Mouse (Mus musculus) urinary bladder, adult 2 months (tissue): Measurements from ENCODE around the gene Trim30c. TPM values are rescaled to one million over a fixed set of nuclear protein-coding genes. Genes with fewer than 3 reads are reported as not detected.
A peak's percentile ranks its signal among the peaks of the same experiment; 100 is the strongest.
"Not testable (repeated sequence)": the region's sequence is repeated elsewhere in the genome, so short reads cannot be mapped to it uniquely, and the experiment has no call there.

Experiments used
- DNase-seq: peaks from one replicate; pipeline ENCODE4 v3.0.0; 2022; ENCODE audit warnings: low spot score
- polyA plus RNA-seq: library from polyadenylated mRNA; depleted of rRNA; stranded (reverse); fragments of >200 nt; gene quantifications from 2 replicates; pipeline ENCODE4 v1.2.3, GENCODE M21; 2012; rRNA removed

Trim30c gene
- polyA plus RNA-seq: 0.29 and 0.34 TPM in 2 replicates

GRCm38 (mm10) chr7:104400698-104401097 lies at the start of gene Trim30c:
Gene Trim30c, minus strand, starts transcription at chr7:104400837.
- DNase-seq: no peak

GRCm38 (mm10) chr7:104445961-104446645 lies 45.5 kb upstream of the Trim30c start:
- no peak for DNase-seq

GRCm38 (mm10) chr7:104404460-104404950 lies 3.9 kb upstream of the Trim30c start:
- DNase-seq: no peak

GRCm38 (mm10) chr7:104401140-104401539 lies 503 bp upstream of the Trim30c start:
- no peak for DNase-seq

- no peak for DNase-seq
Measured at GRCm38 (mm10) chr7:104398492-104398891, 2.1 kb downstream of the Trim30c start.

GRCm38 (mm10) chr7:104369736-104370414 lies 30.8 kb downstream of the Trim30c start, which contains the start of gene Trim30b:
Gene Trim30b, minus strand, starts transcription at chr7:104369884.
- no peak for DNase-seq

GRCm38 (mm10) chr7:104366339-104366738 lies 34.3 kb downstream of the Trim30c start:
- no peak for DNase-seq

- no peak for DNase-seq
Measured at GRCm38 (mm10) chr7:104353600-104353967, 47.1 kb downstream of the Trim30c start.

- peak; percentile 35 for DNase-seq
Measured at GRCm38 (mm10) chr7:104352717-104353599, 47.7 kb downstream of the Trim30c start, which contains the start of gene Trim12c. Gene Trim12c, minus strand, starts transcription at chr7:104353362.

GRCm38 (mm10) chr7:104348043-104348442 lies 52.6 kb downstream of the Trim30c start:
- not testable (repeated sequence) for DNase-seq

GRCm38 (mm10) chr7:104340744-104341143 lies 59.9 kb downstream of the Trim30c start:
- DNase-seq: not testable (repeated sequence)

GRCm38 (mm10) chr7:104335547-104335946 lies 65.1 kb downstream of the Trim30c start:
- DNase-seq: not testable (repeated sequence)

Other genes starting within 250 kb of the Trim30c start
- not detected in 2 replicates for gene Olfm5, start 236.0 kb downstream of the Trim30c start, polyA plus RNA-seq
- 0.03 and 0.07 TPM in 2 replicates for gene Olfr648, start 217.4 kb downstream of the Trim30c start, polyA plus RNA-seq
- gene Olfr649, start 204.9 kb downstream of the Trim30c start, polyA plus RNA-seq: not detected in 2 replicates
- gene Trim6, start 182.0 kb downstream of the Trim30c start, polyA plus RNA-seq: 0.62 and 0.98 TPM in 2 replicates
- gene Trim34a, start 156.4 kb downstream of the Trim30c start, polyA plus RNA-seq: 16.2 and 16.7 TPM in 2 replicates
- gene Trim5, start 112.7 kb downstream of the Trim30c start, polyA plus RNA-seq: 2.7 TPM in 2 replicates
- gene Trim12a, start 85.4 kb downstream of the Trim30c start, polyA plus RNA-seq: 20.1 and 25.7 TPM in 2 replicates
- gene Trim34b, start 71.4 kb downstream of the Trim30c start, polyA plus RNA-seq: 0.37 and 0.48 TPM in 2 replicates
- 11.9 and 14.2 TPM in 2 replicates for gene Trim12c, start 47.5 kb downstream of the Trim30c start, polyA plus RNA-seq
- 0.29 and 0.32 TPM in 2 replicates for gene Trim30b, start 31.0 kb downstream of the Trim30c start, polyA plus RNA-seq
- 11.3 and 12.1 TPM in 2 replicates for gene Trim30a, start 64.4 kb upstream of the Trim30c start, polyA plus RNA-seq
- gene Trim30d, start 107.0 kb upstream of the Trim30c start, polyA plus RNA-seq: 7.9 and 8.7 TPM in 2 replicates
- not detected in 2 replicates for gene Olfr651, start 149.3 kb upstream of the Trim30c start, polyA plus RNA-seq
- not detected in 2 replicates for gene Olfr652, start 160.1 kb upstream of the Trim30c start, polyA plus RNA-seq
- not detected in 2 replicates for gene Olfr653, start 176.5 kb upstream of the Trim30c start, polyA plus RNA-seq
- gene Olfr654, start 186.2 kb upstream of the Trim30c start, polyA plus RNA-seq: not detected in 2 replicates
- not detected in 2 replicates for gene Olfr655, start 200.9 kb upstream of the Trim30c start, polyA plus RNA-seq
- not detected in 2 replicates for gene Olfr656, start 213.1 kb upstream of the Trim30c start, polyA plus RNA-seq
- gene Olfr657, start 224.0 kb upstream of the Trim30c start, polyA plus RNA-seq: not detected in 2 replicates
- gene Olfr658, start 246.5 kb upstream of the Trim30c start, polyA plus RNA-seq: not detected in 2 replicates